Mouse (Mus musculus) hindbrain, postnatal 0 days (tissue): ENCODE measurements at regions not wholly inside any gene's neighbourhood (a gene's known extent, or its start where the extent isn't known, plus 50 kb on each side); places are given as distances from the start of the nearest gene placed in this dataset.

Source experiments
- ATAC-seq: fragments of 200-750 bp; cut with Nextera tagmentation; 2 replicates; pipeline ENCODE4 v1.8.0; 2017; ENCODE audit warnings: mild to moderate bottlenecking, moderate TSS enrichment, moderate library complexity
- DNase-seq: peaks from one replicate; pipeline ENCODE4 v3.0.0-alpha.2; 2015; ENCODE audit warnings: low spot score
- H3K27ac ChIP-seq: fragments of 300-500 bp; sonication (generic); 2 replicates; pipeline ENCODE4 v1.5.1; 2014; ENCODE audit warnings: mild to moderate bottlenecking
- H3K27me3 ChIP-seq: fragments of 300-500 bp; sonication (generic); 2 replicates; pipeline ENCODE4 v1.6.1; 2014; ENCODE audit warnings: low read length, mixed read lengths; ENCODE audit not compliant: insufficient read depth
- H3K36me3 ChIP-seq: fragments of 300-500 bp; sonication (generic); 2 replicates; pipeline ENCODE4 v1.6.1; 2014; ENCODE audit warnings: low read length, mixed read lengths; ENCODE audit not compliant: insufficient read depth
- H3K4me1 ChIP-seq: fragments of 300-500 bp; sonication (generic); 2 replicates; pipeline ENCODE4 v1.6.1; 2014; ENCODE audit warnings: antibody characterized with exemption, low read length, mixed read lengths; ENCODE audit not compliant: insufficient read depth
- H3K4me2 ChIP-seq: fragments of 300-500 bp; sonication (generic); 2 replicates; pipeline ENCODE4 v1.6.1; 2014; ENCODE audit warnings: low read depth, mild to moderate bottlenecking, low read length, moderate library complexity, mixed read lengths
- H3K4me3 ChIP-seq: fragments of 300-500 bp; sonication (generic); 2 replicates; pipeline ENCODE4 v1.5.1; 2014; ENCODE audit warnings: low read length
- H3K9ac ChIP-seq: fragments of 300-500 bp; sonication (generic); replicated peaks from 2 replicates; pipeline ENCODE4 v1.6.1; 2014; ENCODE audit warnings: mild to moderate bottlenecking, low read length, moderate library complexity, mixed read lengths
- H3K9me3 ChIP-seq: fragments of 300-500 bp; sonication (generic); 2 replicates; pipeline ENCODE4 v1.6.1; 2016; ENCODE audit warnings: low read length, mixed read lengths
- CTCF ChIP-seq: IDR thresholded peaks from 2 replicates; pipeline ENCODE4 v1.5.1; 2016; ENCODE audit warnings: antibody characterized with exemption, control low read depth, low read depth
- WGBS: fragments of 180-500 bp; shearing (Covaris S2); extraction: QIAGEN DNeasy Blood & Tissue Kit; methylation state at CpG from one replicate; pipeline ENCODE4 v1.1.7; 2014; 5-methylcytosine and 5-hydroxymethylcytosine counted together

DNA sequence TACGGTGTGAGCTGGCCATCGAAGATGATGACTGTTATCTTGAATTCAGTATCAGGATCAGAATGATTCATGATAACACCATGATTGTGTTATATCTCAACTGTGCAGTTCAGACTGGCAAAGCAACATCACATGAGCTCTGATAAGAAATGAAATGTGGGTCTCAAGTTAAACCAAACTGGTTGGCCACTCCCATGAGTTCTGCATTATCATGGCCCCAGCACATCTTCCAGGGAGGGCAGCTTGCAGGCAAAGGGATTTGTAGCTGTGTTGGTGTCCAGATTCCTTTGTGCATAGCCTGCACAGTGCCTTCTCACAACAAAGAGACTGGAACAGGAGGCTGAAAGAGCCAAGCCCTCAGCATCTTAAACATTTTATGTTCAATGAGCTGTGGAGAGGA is 736.7 kb upstream of the Sox9 start:
- Histone ChIP-seq H3K36me3 (no peaks in the 10 kb centered on the region), H3K4me2 (no peak overlapping the region), H3K4me3 (no peak overlapping the region), H3K9ac (no peak overlapping the region), H3K4me1 (no peaks in the 10 kb centered on the region), H3K9me3 (no peaks in the 10 kb centered on the region), H3K27me3 (no peaks in the 10 kb centered on the region), H3K27ac (no peak overlapping the region)
- no peak for DNase-seq
- ATAC-seq, result no peak
- WGBS, result 98% methylated on average over 2 of the region's 2 CpGs
- TF ChIP-seq CTCF, result no peak

- 29% methylated on average over 7 of the region's 7 CpGs for WGBS
- Histone ChIP-seq H3K27ac (no peak overlapping the region), H3K27me3 (no peaks in the 10 kb centered on the region), H3K4me3 (no peak overlapping the region), H3K4me2 (no peak overlapping the region), H3K9me3 (no peaks in the 10 kb centered on the region), H3K9ac (no peak overlapping the region), H3K4me1 (no peaks in the 10 kb centered on the region), H3K36me3 (no peaks in the 10 kb centered on the region)
- DNase-seq (no peak), ATAC-seq (no peak)
- TF ChIP-seq CTCF, result no peak
Measured at GRCm38 (mm10) chr11:112050362-112050761, 731.7 kb upstream of the Sox9 start.

DNA sequence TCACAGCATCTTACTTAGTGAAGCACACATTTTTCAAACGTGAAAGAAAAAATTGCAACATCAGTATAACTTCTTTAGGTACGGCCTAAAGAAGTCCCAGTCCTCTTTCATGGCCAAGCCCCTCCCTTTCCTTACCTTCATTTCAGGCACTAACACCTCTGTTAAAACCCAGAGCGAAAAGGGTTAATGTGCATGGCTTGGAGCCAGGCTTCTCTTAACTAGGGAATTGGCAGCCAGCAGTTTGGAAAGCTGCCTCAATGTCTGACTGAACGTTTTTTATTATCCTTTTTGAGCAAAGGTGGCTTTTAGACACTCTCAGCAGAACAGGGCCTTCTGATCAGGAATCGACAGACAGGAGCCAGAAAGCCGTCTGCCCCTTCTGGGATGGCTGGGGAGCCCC is 726.4 kb upstream of the Sox9 start:
- Histone ChIP-seq H3K27me3 (no peaks in the 10 kb centered on the region), H3K4me2 (0 out of 2 replicates have a peak overlapping the region, but pooled peaks have one; percentile 11), H3K9me3 (no peaks in the 10 kb centered on the region), H3K9ac (no peak overlapping the region), H3K4me3 (no peak overlapping the region), H3K27ac (no peak overlapping the region), H3K4me1 (0 out of 2 replicates have a peak, but pooled peaks cover 4% of the 10 kb centered on the region), H3K36me3 (no peaks in the 10 kb centered on the region)
- no peak for TF ChIP-seq CTCF
- DNase-seq, result peak; percentile 46
- WGBS, result 34% methylated on average over 6 of the region's 6 CpGs
- no peak for ATAC-seq

DNA sequence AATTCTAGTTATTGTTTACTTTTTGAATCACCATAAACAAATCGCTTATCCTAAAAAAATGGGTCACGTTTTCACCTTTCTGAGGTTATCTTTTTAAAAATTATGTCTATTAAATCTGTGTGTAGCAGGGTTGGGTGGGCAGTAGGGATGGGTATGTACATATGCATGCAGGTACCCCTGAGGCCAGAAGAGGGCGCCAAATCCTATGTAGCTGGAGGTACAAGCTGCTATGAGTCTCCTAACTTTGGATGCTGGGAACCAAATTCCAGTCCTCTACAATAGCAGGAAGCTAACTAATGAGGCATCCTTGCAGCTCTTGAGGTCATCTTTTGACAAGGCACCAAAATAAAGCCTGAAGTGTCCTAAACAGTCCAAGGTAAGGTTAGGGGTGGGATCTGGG is 714.8 kb upstream of the Sox9 start:
- DNase-seq (no peak), ATAC-seq (no peak)
- no peak overlapping the region for H3K4me3 ChIP-seq
- no peak overlapping the region for H3K27ac ChIP-seq
- no peaks in the 10 kb centered on the region for H3K27me3 ChIP-seq
- WGBS, result 80% methylated on average over 3 of the region's 3 CpGs
- no peak overlapping the region for H3K4me2 ChIP-seq
- no peaks in the 10 kb centered on the region for H3K36me3 ChIP-seq
- H3K4me1 ChIP-seq, result no peaks in the 10 kb centered on the region
- H3K9me3 ChIP-seq, result no peaks in the 10 kb centered on the region
- H3K9ac ChIP-seq, result no peak overlapping the region
- TF ChIP-seq CTCF, result peak; percentile 30; the same call in 1 of the 2 replicates

GRCm38 (mm10) chr11:112068821-112069220 is 713.2 kb upstream of the Sox9 start:
- peak; percentile 10 for DNase-seq
- TF ChIP-seq CTCF, result no peak
- Histone ChIP-seq H3K9me3 (no peaks in the 10 kb centered on the region), H3K4me3 (no peak overlapping the region), H3K4me1 (no peaks in the 10 kb centered on the region), H3K27ac (no peak overlapping the region), H3K36me3 (no peaks in the 10 kb centered on the region), H3K9ac (no peak overlapping the region), H3K4me2 (no peak overlapping the region), H3K27me3 (no peaks in the 10 kb centered on the region)
- ATAC-seq, result no peak
- WGBS, result 49% methylated on average over 4 of the region's 4 CpGs

- no peak for DNase-seq
- TF ChIP-seq CTCF, result no peak
Measured at GRCm38 (mm10) chr11:112071571-112071970, 710.5 kb upstream of the Sox9 start.

DNA sequence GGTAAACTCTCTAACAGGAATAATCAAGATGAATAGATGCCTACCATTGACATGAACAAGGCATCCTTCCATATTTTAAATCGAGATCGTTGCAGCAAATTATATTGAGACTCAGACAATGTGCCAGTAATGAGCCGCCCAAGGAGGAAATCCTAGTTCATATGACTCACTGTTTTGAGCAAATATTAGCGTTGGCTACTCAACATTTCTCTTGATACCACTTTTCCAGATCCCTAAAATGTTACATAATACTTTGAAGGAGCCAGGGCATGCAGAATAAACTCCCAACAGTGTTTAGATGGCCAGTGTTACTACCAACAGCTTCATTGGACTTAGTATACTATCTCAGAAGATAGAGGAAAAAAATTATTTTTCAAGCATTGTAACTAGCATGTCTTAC is 700.6 kb upstream of the Sox9 start:
- Histone ChIP-seq H3K4me3 (no peak overlapping the region), H3K9ac (no peak overlapping the region), H3K36me3 (no peaks in the 10 kb centered on the region), H3K4me2 (no peak overlapping the region), H3K9me3 (no peaks in the 10 kb centered on the region), H3K27ac (no peak overlapping the region), H3K4me1 (no peaks in the 10 kb centered on the region), H3K27me3 (no peaks in the 10 kb centered on the region)
- 92% methylated on average over 4 of the region's 4 CpGs for WGBS
- ATAC-seq (no peak), DNase-seq (no peak)
- no peak for TF ChIP-seq CTCF

More at GRCm38 (mm10) chr11:112071571-112071970, 710.5 kb upstream of the Sox9 start:
- H3K36me3 ChIP-seq, result no peaks in the 10 kb centered on the region
- H3K27ac ChIP-seq, result no peak overlapping the region
- H3K4me1 ChIP-seq, result no peaks in the 10 kb centered on the region
- no peak overlapping the region for H3K4me2 ChIP-seq
- H3K9me3 ChIP-seq, result no peaks in the 10 kb centered on the region
- 74% methylated on average over 7 of the region's 7 CpGs for WGBS
- H3K27me3 ChIP-seq, result no peaks in the 10 kb centered on the region
- H3K4me3 ChIP-seq, result no peak overlapping the region
- H3K9ac ChIP-seq, result no peak overlapping the region
- ATAC-seq, result no peak
